Mouse (Mus musculus) heart, adult 9 months (tissue): Measurements from ENCODE around the gene Lemd2.

Experiments used
- DNase-seq, 2 experiments: peaks; one replicate each; pipeline ENCODE4 v3.0.0; 2022; ENCODE audit warnings: low spot score in 2 of 2

Gene Lemd2

GRCm38 (mm10) chr17:27187059-27187458 lies 17.2 kb downstream of the Lemd2 start:
- no peak for DNase-seq

DNA sequence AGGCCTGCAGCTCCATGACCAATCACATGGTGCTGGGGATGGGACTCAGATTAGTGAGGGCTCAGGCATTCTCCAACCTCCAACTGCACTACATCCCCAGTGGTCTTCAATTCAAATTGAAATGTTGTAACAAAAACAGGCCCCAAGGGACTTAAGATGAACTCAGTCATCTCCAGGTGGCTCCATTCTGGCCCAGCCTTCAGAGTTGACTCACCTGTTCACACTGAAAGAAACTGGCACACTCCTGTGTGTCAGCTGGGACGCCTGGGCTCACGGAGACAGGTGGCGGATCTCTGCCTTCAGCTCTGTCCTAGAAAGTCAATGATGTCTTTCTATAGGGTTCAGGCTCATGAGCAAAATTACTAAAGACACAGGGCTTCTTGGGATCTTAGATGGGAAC lies 18.2 kb downstream of the Lemd2 start:
- no peak for DNase-seq

DNA sequence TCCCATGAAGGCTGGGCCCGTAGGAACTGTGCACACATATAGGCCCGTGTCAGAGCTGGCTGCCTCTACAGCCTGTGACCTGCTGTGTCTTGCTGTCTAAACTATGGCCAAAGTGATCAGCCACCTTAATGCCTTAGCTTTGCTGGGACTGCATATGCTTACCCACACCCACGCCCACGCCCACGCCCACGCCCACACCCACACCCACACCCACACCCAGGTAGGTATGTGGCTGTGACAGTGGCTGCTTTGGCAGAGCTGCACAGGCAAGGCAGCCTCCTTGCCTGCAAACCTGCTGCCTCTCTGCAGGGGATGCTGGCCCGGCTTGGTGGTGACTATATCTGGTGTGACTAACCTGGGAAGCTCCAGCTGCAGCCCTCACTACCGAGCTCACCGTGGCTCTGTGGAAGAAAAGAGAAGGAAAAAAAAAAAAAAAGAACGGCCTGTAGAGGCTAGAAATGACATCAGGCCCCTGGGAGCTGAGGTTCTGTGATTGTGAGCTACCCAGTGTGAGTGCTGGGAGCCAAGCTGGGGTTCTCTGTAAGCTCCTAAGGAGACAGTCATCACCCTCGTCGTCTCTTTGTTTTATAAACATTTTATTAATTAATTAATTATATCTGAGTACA lies 20.5 kb downstream of the Lemd2 start:
- DNase-seq, result no peak

DNA sequence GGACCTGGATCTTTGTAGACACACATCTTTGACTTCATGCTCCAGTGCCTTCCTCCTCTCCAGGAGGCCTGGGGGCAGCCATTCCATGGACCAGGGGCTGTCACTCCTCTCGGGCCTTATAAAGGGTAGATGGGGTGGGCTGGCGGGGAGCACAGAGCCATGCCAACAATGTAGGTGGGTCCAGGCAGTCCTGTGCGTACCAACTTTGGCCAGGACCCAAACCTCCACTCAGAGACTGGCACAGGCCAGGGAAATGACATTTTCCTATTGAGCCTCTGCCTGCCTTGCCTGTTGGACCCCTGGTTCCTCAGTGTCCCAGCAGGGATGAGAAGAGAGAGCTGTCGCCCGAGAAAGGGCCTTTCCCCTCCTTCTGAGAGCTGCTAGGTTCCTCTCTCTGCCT lies 21.9 kb downstream of the Lemd2 start:
- no peak for DNase-seq

DNA sequence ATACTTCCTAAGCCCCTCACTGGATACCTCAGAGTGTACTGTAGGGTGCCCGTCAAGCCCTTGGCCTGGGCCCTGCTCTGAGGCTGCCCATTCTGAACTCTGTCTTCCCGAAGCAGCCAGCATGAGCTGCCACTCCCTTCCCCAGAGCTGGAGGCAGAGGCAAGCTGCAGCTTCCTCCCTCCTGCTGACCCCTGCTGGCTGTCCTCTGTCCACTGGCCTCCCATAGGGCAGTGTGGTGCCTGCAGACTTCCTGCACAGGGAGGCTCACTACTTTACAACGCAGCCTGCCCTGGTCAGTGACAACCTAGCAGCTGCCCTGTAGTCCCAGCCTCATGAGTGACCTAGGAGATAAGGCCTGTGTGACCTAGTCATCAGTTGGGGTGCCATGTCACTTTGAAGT lies 22.6 kb downstream of the Lemd2 start:
- peak in 1 of 2 experiments; percentile 39 for DNase-seq

GRCm38 (mm10) chr17:27179681-27180280 lies 24.5 kb downstream of the Lemd2 start:
- no peak for DNase-seq

DNA sequence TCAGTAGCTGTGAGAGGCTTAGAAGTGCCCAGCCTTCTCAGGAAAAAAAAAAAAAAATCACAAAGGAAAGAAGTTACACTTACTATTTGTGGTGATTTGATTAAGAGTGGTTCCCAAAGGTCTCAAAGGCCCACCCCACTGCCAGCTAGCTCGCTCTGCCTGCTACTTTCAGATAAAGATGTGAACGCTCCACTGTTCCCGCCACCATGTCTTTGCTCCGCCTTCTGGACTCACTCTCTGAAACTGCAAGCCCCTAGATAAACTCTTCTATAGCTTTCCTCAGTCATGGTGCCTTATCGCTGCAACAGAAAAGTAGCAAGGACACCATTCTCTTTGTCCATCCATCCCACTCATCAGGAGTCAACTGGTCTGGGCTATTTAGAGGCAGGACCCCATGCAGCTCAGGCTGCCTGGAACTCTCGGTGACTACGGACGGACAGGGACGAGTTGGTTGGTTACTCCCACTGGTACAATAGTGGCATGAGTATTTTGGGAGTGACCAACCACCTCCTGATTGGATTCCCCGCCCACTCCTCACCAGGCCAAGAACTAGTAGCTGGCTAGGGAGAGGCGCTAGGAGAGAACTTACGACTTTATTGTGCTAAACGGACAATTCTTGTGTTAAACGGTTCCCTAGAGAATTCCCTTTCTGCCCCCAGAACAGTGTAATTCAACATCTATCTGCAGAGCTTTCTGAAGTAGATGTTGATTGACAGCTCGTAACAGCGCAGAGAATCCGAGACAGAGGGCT lies 25.7 kb downstream of the Lemd2 start:
- DNase-seq, result no peak

DNA sequence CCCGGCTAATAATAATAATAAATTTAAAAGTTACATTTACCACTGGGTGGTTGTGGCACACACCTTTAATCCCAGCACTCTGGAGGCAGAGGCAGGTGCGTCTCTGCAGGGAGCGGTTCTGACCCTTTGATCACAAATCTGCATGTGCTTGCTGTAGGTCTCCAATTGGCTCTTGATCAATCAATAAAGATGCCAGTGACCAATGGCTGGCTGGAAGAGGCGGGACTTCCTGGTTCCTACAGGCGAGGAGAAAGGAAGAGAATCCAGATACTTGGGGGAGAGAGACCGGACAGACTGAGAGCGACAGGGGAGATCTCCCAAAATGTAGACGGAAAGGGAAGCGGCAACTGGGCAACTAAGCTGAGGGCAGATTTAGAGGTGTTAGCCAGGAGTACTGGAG lies 26.2 kb downstream of the Lemd2 start:
- DNase-seq, result no peak

DNA sequence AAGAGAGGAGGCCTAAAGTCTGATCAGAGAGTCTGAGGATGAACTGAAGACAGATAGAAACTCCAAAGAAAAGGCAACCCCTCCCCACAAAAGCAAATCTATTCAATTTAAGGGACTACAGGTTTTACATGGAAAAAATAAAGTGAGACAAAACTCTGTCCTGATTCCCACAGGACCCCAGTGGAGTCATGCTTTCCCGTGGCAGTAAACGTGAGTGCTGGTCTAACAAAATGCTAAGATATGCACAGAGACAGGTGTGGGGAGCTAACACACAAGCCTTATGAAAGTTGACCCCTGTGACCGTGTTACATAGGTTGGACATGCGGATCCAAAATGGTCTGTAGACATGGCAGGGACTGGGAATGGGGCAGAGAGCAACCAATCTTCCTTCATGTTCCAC lies 27.5 kb downstream of the Lemd2 start:
- DNase-seq, result no peak

DNA sequence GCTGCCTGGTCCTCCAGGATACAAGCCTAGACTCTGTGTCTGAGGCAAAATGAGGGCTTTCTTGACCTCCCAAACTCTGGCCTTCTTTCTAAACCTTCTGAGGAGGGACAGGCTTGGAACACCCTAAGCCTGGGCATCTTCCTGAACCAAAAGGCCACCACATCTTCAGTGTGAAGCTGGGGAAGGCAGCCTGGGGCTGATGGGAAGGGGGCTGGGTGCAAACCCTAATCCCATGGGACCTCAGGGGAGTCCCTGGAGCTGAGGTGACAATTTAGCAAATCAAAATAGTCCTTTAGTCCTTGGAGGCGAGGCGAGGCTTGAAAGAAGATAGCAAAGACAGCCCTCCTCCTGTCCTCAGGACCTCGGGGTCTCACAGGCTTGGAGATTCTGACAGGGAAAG lies 28.0 kb downstream of the Lemd2 start:
- no peak for DNase-seq

DNA sequence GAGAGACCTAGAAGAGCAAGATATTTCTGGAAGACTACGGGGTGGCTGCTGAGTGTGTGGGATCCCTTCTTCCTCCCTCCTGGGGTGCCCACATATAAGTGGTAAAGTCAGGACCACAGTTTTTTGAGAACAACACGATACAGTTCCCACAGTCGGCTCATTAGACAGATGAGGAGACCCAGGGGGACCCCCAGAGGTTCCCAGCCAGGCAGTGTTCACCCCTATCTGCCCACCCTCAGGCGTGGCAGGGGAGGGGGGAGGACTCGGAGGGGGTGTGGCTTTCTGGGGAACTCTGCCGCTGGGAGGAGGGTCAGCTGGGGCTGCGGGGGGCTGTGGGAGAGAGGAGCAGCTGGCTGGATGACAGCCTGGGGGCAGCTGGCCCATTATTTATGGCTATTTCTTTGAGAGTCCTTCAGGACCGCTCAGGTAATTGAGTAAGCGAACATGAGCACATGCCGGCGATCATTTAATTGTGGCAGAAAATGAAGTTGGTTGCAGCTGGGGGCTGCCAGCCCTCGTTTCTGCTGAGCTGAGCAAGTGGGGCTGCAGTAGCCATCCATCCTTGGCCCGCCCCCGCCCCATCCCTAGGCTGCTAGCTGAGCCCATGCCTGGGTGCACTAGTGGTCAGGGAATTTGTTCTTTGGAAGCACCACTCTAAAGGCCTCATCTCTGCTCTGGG lies 28.9 kb downstream of the Lemd2 start:
- DNase-seq, result no peak

DNA sequence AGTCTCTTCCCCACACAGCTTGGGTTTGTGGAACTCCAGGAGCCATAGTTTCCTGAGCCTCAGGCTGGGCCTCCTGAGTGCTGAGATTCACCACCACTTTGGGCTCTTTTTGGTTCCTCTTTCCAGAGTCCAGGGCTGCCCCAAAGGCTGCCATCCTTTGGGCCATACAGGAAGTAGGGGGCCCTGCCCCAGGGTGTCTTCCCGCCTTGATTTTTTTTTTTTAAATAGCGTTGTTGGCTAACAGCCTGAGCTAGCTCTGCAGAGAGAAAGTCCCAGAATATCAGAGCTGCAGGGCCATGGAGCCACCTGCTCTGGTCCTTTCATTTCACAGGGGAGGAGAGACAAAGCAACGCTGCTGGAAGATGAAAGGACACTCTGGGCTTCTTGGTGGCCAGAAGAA lies 30.6 kb downstream of the Lemd2 start:
- DNase-seq, result peak in 1 of 2 experiments; percentile 46

DNA sequence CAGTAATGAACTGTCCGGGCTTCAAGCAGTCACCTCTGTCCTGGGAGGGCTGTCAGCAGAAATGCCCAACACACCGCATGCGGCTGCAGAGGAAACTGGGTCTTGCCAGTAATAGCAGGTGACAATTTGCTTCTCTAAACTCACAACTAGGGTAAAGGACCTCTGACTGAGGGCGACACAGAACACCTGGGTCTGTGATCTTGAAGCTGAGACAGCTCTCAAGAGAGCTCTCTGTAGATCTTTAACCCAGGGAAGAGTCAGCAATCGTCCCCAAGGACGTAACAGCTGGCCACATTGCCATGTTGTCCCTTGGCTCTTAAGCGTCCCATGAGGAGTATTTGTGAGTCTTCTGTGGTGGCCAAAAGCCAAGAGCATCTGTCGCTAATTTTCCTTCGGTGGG lies 31.8 kb downstream of the Lemd2 start:
- no peak for DNase-seq

- DNase-seq, result no peak
These were observed 33.1 kb downstream of the Lemd2 start for GRCm38 (mm10) chr17:27171121-27171520.

- no peak for DNase-seq
These were observed 34.1 kb downstream of the Lemd2 start for GRCm38 (mm10) chr17:27169952-27170695.

DNA sequence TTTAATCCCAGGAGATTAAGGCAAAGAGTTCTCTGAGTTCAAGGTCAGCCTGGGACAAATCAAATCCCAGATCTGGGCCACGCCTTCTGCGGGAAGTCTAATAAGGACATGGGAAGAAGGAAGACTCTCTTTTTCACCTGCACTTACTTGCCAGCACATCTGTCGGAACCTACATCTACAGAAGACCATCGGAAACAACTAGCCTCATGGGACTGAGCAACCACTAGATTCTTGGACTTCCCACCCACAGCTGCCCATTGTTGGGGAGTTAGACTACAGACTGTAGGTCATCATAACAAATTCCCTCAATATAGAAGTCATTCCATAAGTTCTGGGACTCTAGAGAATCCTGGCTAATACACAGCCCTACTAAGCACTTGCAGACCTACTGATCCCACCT lies 35.7 kb downstream of the Lemd2 start:
- DNase-seq, result no peak

GRCm38 (mm10) chr17:27167545-27167944 lies 36.7 kb downstream of the Lemd2 start, which contains the start of gene Ip6k3:
Gene Ip6k3, minus strand, starts transcription at chr17:27167795.
- DNase-seq, result no peak

GRCm38 (mm10) chr17:27166901-27167300 lies 37.4 kb downstream of the Lemd2 start:
- no peak for DNase-seq

GRCm38 (mm10) chr17:27165054-27165773 lies 39.1 kb downstream of the Lemd2 start:
- DNase-seq, result no peak

GRCm38 (mm10) chr17:27160905-27161304 lies 43.4 kb downstream of the Lemd2 start:
- DNase-seq, result peak; percentile 74 to 85

- no peak for DNase-seq
These were observed 45.1 kb downstream of the Lemd2 start for GRCm38 (mm10) chr17:27159169-27159568.
